Mouse (Mus musculus): ENCODE measurements at regions not wholly inside any gene's neighbourhood (a gene's known extent, or its start where the extent isn't known, plus 50 kb on each side); places are given as distances from the start of the nearest gene placed in this dataset.
A peak's percentile ranks its signal among the peaks of the same experiment; 100 is the strongest.
"Not testable (repeated sequence)": the region's sequence is repeated elsewhere in the genome, so short reads cannot be mapped to it uniquely, and the experiment has no call there.

DNA sequence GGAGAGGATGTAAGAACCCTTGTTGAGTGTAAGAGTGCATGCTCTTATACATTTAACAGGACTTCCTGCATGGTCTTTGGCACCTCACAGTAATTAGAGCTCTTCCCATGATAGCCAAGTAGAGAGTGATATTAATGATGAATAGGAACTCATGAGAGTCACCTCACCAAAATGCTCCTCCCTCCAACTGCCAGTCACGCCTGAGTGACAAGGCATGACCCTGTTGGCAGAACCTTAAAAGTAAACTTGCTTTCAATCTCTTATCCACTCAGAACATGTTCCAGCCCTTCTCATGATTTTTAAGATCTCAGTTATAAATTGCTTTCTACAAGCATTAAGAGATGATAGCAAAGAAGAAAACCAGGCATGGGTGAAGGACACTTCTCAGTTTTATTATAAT is 291.8 kb downstream of the Tox3 start:
- no peak for DNase-seq (ENCODE audit: low spot score)

DNA sequence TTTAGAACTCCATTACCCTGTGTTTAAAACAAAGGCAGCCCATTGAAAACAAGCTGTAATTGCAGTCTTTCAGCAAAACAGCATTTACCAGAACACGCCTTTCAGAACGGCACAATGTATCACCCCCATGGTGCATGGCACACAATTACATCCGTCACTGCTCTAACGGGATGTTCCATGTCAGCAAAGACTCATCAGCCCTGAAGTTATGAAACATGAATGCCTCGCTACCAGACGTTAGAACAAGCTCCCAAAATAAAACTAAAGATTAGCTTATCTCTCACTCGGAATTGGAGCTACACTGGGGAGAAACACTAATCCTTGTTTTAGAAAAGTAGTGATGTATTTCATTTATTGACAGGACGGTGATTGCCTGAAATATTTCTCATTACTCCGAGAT is 301.4 kb downstream of the Tox3 start:
- DNase-seq (ENCODE audit: low spot score): no peak

DNA sequence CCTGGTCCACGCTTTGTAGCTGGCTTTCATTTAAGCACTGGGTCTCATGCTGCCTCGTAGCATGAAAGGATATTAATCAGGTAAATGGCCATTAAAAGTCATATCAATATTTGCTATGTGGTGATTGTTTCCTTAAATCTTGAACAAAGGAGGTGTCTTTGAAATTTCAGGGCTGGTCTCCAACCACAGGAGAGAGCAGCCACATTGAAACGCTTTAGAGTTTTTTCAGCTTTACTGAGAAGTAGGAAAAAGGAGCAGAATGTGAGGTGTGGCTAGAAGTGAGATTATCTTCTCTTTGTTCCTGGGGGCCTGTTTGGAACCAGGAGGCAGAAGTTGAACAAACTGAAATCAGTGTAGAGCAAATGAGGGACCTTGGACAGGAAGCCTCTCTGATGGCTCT is 311.7 kb downstream of the Tox3 start:
- no peak for DNase-seq (ENCODE audit: low spot score)

DNA sequence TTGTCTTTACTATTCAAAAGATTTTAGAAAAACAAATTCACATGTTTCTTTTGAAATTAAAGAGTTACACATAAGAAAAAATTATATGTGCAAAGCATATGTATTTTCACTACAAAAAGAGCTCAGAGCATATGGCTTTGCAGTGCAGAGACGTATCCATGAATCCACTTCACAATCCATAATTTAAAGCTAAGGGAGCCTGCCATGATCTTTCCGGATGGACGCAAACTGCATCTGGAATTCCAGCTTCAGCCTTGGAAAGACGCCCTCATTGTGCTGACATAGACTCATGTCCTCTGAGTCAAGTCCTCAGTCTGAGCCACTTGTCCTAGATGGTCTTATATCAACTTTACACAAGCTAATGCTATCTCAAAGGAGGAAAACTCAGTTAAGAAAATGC is 315.6 kb downstream of the Tox3 start:
- no peak for DNase-seq (ENCODE audit: low spot score)

DNA sequence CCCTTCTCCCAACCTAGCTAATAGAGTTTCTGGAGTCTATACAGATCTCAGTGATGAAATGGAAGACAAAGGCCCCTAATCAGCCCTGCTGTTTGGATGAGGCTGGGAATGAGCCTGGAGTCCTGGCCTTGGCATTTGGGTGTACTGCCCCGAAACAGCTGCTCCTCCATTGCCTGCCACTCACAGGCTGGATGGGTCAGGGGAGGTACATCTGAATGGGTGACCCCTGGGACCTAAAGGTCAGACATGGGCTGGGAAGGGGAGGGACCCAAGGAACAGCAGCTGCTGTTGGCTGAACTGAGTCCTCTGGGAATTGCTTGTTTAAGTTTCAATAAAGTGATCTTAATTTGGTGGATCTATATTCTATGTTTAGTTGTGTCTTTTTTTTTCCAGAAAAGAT is 316.9 kb downstream of the Tox3 start:
- peak; percentile 26 for DNase-seq (ENCODE audit: low spot score)

DNA sequence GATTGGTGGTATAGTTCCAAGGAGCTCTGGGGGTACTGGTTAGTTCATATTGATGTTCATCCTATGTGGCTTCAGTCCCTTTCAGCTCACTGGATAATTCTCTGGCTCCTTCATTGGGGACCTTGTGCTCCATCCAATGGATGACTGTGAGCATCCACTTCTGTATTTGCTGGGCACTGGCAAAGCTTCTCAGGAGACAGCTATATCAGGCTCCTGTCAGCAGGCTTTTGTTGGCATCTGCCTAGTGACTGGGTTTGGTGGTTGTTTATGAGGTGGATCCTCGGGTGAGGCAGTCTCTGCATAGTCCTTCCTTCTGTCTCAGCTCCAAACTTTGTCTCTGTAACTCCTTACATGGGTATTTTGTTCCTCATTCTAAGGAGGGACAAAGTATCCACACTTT is 330.2 kb downstream of the Tox3 start:
- not testable (repeated sequence) for DNase-seq (ENCODE audit: low spot score)

DNA sequence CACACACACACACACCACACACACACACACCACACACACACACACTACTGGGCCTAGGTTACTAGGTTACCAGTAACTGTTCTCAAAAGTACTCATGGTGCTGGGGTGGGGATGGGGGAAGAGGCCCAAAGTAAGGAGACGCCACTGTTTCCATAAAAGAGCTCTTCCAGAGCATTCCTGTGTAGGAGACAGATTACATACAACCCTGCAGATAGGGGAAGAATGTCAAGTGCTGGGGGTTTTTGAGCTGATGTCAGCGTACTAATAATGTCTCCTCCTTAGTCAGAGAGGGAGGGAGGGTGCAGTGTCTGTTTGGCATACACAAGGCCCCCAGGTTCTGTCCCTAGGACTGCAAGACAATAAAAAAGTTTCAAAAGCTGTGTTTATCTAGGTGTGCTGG is 334.4 kb downstream of the Tox3 start:
- DNase-seq (ENCODE audit: low spot score): no peak

DNA sequence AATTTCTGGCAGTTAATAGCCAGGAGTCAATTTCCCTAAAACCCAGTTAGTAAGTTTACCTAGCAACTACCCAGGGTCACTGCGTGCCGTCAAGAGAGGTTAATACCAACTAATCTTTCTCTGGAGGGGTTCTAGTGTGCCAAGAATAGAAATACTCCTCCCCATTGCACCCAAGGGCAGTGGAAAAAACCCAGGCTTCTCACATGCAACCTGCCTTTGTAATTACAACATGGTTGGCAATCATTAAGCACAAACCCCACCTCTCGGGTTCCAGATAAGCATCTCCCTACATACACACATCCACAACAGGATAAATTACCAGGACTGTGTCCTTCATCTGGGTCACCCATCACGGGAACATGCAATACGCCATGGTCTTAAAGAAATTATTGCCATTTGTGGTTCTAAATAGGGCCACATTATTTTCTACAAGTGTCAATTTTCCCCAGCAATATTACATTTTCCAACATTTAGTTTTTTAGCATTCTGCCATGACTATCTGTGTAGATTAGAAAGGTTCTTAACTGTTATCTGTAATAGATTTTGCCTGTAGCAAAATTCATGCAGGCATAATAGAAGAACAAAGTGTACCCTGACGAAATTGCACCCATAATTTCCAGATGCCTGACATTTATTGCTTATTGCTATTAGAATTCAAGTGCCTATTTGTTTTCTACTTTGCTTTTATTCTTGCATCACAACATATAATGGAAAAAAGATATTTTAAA is 336.3 kb downstream of the Tox3 start:
- no peak for DNase-seq (ENCODE audit: low spot score)

DNA sequence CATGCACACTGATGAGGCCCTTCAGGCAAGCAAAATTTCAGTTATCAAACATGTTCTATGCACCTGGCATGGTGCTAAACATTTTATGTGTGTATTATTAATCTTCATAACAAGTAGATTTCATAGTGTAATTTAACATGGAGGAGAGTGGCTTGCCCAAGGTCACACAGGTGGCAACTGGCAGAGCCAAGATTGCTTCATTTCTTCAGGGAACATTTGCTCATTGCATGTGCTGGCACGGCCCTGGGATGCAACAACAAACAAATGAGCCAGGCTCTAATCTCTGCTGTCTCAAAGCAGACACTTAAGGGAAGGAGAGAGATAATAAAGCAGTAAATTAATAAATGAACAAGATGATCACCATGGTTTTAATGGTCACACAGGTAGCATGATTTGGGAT is 338.7 kb downstream of the Tox3 start:
- DNase-seq (ENCODE audit: low spot score): no peak

DNA sequence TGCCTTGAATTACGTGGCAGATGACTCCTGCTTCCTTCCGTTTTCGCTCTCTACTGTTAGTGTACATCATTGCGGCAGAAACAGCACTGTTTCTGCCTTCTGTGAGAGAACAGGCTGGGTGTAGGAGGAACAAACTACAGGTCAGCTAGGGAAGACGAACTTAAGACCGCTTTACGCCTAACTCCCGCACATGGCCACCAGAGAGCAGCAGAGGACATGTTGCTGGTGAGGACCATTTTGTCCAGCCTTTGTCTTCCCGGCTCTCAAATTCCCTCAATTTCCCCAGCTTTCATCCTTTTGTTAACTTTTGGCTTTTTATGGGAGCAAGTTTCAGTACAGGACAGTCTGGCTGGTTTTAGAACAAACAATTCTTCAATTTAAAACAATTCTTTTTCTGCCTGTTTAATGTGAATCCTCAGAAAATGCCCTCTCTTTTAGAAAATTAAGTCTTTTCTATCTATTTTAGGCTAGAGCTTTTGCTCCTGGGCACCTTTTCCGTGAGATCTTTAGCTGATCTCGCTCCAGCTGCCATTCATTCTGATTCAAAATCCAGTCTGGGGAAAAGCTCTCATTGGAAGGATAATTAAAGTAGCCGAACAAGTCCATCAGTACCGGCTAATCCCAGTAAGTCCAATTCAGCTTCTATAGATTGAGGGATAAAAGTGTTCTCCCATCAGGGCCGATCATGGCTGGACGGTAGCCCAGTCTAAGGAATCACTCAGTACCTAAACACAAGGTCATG is 347.1 kb downstream of the Tox3 start:
- peak; percentile 97 for DNase-seq (ENCODE audit: low spot score)

DNA sequence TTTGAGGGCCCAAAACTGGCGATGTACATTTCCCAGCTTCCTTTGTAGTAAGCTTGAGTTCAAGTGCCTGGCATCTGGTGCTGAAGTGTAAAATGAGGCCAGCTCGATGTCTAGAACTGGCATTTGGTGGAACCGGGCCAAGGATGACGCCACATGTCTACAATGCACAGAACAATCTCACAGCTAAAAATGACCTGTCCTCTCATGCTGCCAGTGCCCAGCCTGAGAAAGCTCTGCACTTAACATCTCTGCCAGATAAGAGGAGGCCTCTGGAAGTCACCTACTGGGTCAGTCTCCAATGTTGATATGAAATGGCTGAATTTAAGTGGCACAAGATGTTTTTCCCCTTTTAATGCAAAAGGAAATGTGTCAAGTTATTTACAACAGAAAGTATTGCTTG is 354.4 kb downstream of the Tox3 start:
- no peak for DNase-seq (ENCODE audit: low spot score)

DNA sequence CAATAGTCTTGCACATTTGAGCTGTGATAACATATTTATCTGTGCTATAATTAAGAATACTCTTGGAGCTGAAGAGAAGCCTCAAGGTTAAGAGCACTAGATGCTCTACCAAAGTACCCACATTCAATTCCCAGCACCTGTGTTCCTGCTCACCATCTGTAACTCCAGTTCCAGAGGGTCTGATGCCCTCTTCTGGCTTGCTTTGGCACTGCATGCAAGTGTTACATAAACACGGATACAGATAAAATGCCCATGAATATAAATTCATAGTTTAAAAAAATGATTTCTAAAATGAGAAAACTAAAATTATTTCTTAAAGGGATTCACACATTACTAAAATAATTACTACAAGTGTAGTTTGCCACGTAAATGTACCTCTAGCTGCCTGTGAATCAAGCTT is 364.3 kb downstream of the Tox3 start:
- DNase-seq (ENCODE audit: low spot score): no peak

DNA sequence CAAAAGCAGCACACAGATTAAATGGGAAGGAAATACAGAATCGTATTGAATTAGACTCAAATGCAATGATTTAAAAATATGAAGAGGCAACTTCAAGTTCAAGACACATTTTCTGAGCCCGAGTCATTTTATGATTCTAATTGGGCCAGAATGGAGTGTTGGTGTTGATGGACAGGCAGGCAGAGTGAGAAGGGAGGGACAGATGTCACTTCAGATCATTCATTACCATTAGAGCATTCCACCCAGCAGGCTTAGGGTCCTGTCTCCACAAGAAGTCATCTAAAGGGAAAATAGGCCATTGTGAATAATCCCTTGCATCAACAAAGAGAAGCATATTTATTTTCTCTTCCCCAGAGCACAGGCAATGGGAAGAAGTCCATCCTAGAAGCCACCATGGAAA is 365.6 kb downstream of the Tox3 start:
- DNase-seq (ENCODE audit: low spot score): no peak

DNA sequence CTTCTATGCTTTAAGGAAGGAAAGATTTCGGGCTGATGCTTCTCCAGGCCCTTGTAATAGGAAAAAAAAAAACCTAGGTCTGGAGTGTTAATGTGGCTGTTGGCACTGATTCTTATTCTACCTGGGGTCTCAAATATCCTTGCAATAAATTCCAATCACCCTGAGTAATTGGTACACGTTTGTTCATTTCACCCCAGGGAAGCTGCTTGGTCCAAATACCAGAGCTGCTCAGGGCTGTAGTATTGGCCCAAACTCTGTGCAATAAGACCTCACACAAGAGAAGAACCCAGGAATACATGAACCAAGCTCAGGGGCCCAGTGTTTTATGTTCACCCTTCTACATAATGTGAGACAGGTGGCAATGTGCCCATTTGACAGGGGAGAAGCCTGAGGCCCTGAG is 366.8 kb downstream of the Tox3 start:
- no peak for DNase-seq (ENCODE audit: low spot score)

DNA sequence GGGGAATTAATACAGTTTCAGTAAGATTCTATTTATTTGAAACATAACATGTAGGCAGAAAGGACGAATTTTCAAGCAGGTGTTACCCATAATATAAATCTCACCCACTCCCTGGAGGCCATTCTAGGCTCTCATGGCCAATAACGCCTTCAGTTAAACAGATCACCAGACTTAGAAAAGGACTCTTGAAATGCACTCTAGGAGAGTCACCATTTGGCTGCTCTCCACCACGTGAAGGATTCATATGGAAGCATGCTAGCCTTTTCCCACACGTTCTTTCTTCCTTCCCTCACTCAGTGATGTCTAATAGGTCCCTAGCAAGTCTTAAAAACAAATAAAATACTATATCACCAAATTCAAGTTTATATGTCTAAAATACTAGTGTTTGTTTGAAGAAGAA is 367.7 kb downstream of the Tox3 start:
- no peak for DNase-seq (ENCODE audit: low spot score)

DNA sequence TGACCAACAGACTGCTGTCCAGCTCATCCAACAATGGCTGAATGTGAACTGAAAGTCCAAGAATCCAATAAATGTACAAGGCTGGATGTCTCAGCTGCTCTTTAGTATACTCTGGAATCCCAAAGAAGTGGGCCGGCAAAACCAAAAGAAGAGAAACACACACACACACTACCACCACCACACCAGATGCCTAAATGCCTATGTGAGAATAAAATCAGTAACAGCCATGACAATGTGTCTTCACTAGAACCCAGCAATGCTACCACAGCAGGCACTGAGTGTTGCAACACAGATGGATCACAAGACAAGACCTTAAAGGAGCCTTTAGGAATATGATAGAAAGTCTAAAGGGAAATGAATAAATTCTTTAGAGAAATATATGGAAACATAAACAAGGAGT is 385.3 kb downstream of the Tox3 start:
- no peak for DNase-seq (ENCODE audit: low spot score)

DNA sequence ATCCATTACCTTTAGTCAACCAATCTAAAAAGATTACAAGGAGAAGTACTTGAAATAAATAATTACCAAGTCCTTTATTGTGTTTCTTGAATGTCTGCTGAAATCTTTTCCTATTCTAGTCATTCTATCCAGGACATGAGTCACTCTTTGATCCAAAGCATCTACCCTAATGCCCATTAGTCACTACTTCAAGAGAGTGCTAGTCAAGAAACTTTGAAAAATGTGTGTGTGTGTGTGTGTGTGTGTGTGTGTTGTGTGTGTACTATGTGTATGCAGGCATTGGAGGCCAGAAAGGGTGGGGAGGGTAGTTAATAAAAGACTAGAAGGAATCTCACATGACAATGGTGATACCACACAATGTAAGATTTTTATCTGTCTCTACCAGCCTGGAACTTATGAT is 390.7 kb downstream of the Tox3 start:
- no peak for DNase-seq (ENCODE audit: low spot score)

DNA sequence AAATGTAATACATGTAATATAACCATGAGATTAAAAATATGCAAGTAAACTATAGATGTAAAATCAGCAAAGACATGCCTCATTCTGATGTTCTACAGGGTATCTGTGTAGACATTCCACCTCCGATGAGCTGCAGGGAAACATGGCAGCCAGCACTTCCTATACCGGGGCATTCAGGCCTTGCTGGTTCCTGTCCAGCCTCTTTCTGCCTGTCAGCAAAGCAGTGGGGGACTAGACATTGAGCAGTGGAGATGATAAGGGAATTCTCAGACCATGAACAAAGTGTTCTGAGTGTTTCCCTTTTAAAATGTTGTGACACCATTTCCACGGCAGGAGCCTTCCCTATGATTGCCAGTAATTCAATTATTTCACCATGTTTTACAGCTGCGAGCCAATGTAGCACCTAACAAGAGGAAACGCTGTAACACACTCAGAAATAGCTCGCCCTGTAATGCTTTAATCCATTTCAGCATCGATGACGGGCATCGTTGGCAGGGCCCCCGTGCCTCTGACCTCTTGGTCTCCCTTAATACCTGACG is 391.6 kb downstream of the Tox3 start:
- DNase-seq (ENCODE audit: low spot score): no peak

DNA sequence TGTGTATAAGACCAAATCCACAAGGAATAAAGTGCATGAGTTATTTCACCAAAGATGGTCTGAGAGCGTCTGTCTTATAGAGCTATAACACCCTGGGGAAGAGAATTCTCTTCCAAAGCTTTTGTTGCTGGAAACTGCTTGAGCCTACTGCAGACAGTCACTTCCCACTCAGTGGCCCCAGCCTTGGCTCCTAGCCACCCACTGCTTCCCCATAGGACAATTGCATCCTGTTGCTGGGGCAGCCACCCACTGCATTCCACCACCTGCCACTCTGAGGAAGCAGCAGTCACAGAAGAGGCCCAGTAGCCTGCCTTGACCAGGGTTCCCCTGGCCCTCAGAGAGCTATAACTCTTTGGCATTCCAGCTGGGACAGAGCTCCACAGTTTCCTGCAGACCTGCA is 409.3 kb downstream of the Tox3 start:
- no peak for DNase-seq (ENCODE audit: low spot score)

DNA sequence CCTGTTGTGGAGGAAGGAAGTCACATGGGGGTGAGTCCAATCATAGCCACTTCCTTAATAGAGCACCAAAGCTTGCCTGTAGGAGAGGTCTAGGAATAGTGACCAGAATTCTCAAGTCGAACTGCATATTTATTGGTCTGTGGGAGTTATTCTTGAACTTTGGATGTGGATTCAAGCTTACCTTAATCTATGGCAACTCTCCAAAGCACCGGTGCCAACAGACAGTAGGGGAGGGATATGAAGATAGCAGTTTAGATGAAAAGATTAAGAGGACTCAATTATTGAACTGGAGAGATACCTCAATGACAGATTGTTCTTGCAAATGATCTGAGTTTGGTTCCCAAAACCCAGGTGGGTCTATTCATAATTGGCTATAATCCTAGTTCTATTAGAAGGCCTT is 413.6 kb downstream of the Tox3 start:
- DNase-seq (ENCODE audit: low spot score): no peak

DNA sequence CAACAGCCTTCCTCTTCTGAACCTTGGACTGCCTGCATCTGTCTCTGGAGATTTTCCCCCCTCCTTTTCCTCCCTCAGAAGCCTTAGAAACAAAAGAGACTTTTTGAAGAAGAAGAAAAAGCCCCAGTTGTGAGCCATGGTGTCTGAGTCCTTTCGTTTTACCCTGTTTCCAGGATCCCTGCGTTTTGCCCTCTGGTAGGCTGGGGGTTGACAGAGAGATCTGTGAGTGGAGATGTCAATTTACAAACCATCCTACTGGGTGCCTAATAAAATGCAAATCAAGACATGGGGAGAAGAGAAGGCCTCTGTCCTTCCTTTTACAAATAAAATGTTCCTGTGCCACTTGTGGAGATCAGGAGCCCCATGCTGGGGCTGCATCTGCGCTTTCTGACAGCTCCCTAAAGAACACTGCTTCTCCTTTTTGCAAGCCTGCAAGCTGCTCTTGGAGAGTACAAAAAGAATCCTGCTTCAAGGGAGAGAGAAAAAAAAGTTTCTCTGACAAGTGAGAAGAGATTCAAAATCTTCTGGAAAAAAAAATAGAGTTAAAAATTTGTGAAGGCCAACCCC is 421.4 kb downstream of the Tox3 start:
- DNase-seq (ENCODE audit: low spot score): no peak

DNA sequence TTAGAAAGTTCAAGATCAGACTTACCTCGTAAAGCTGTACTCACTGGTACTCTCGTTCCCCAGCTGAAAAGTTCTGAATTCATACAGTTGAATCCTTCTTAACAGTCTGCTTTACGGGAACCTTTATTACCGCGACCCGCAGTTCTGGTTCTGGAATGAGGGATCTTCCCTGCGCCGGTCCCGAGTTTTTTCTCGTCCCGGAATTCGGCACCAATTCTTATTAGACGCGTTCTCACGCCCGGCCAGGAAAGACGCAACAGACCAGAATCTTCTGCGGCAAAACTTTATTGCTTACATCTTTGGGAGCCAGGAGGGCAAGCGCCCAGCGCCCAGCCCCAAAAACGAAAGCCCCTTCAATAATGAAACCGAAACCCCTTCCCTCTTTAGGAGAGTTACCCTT is 423.4 kb downstream of the Tox3 start:
- DNase-seq (ENCODE audit: low spot score): not testable (repeated sequence)

DNA sequence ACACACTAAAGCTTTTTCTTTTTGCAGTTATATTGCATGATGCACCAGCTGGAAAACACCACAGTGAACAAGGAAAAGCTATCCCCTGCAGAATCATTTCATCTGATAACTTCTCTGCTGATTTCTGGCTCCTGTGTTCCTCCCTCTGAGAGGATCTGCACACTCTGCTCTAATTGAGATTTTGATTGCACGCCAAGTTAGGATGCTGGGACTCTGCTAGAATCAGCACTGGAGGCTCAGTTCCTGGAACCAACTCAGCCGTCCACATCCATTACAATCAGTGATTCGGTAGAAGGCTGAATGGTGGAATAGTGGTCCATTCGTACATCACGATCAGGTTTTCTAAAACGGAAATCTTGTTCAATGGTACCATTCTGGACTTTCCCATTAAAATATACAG is 434.1 kb downstream of the Tox3 start:
- no peak for DNase-seq (ENCODE audit: low spot score)

Data from retina, embryonic 14.5 days (tissue).